Mouse (Mus musculus): ENCODE data around the gene Ly6g6e. TPM values are rescaled to one million over a fixed set of nuclear protein-coding genes. Genes with fewer than 3 reads are reported as not detected.

Ly6g6e gene
- total and polyA plus RNA-seq, 3 experiments, result 0.23 TPM; not detected in 2

DNA sequence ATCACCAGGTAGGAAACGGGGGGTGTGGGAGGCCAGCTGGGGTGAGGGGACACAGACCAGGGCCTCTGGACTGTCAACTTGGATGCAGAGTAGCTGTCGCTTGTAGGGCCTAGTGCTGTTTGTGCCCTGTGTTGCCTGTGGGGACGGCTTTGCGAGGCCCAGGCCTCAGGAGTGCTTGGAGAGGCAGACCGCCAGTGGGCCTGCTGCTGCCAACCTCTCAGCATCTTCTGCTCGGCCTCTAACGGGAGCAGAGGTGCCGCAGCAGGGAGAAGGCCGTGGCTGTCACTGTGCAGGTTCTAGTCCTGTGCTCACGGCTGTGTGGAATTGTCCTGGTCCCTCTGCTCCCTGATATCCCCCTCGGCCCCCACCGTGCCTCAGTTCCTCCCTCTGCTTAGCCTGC, 19.9 kb downstream of the Ly6g6e start:
- H3K4me1 ChIP-seq (ENCODE audit: control insufficient read depth in 1 of 2, insufficient read depth in 2 of 2, low read length in 2 of 2), result no peaks in the 10 kb centered on the region
- TF ChIP-seq ELF1 (IDR thresholded peaks at IDR 0.05; ENCODE audit: low read depth, low read length), result no peak
- TF ChIP-seq ZC3H11A (IDR thresholded peaks at IDR 0.05; ENCODE audit: low read depth, low read length), result no peak
- TF ChIP-seq TCF12 (IDR thresholded peaks at IDR 0.05; ENCODE audit: low read depth, low read length), result no peak
- no peak for TF ChIP-seq ZNF384 (IDR thresholded peaks at IDR 0.05; ENCODE audit: low read depth, low read length)
- TF ChIP-seq BHLHE40 (IDR thresholded peaks at IDR 0.05; ENCODE audit: borderline replicate concordance, low read depth, low read length), result no peak
- no peak for TF ChIP-seq USF1 (IDR thresholded peaks at IDR 0.05; ENCODE audit: low read depth, low read length)
- TF ChIP-seq MAZ (IDR thresholded peaks at IDR 0.05; ENCODE audit: low read depth, low read length), result no peak
- no peak for TF ChIP-seq SMC3 (IDR thresholded peaks at IDR 0.05; ENCODE audit: low read depth, low read length)
- no peak for TF ChIP-seq TAL1 (IDR thresholded peaks at IDR 0.05; ENCODE audit: low read length)
- no peak for TF ChIP-seq NELFE (IDR thresholded peaks at IDR 0.05; ENCODE audit: low read depth, low read length)
- TF ChIP-seq SIN3A (IDR thresholded peaks at IDR 0.05; ENCODE audit: low read length), result no peak
- no peak for TF ChIP-seq GABPA (IDR thresholded peaks at IDR 0.05; ENCODE audit: low read depth, low read length)
- TF ChIP-seq TBP (IDR thresholded peaks at IDR 0.05; ENCODE audit: low read depth, low read length), result no peak
- TF ChIP-seq UBTF (IDR thresholded peaks at IDR 0.05; ENCODE audit: borderline replicate concordance, insufficient read depth, low read depth, low read length), result no peak
- TF ChIP-seq KAT2A (conservative IDR thresholded peaks at IDR 0.05; ENCODE audit: low read depth, low read length), result no peak
- H3K27ac ChIP-seq (ENCODE audit: control insufficient read depth, low read depth, low read length), result no peak overlapping the region
- no peak overlapping the region for H3K4me3 ChIP-seq (ENCODE audit: control insufficient read depth in 1 of 2, insufficient read depth in 1 of 2, low read depth in 2 of 2, low read length in 2 of 2)
- no peak overlapping the region for H3K9ac ChIP-seq (ENCODE audit: control insufficient read depth, low read depth, low read length, poor library complexity, severe bottlenecking)
- no peaks in the 10 kb centered on the region for H3K27me3 ChIP-seq (ENCODE audit: control insufficient read depth in 1 of 2, insufficient read depth in 2 of 2, low read length in 2 of 2)
- H3K9me3 ChIP-seq (replicated peaks; ENCODE audit: insufficient read depth, low read length), result no peaks in the 10 kb centered on the region
- peaks cover 2% of the 10 kb centered on the region; the same call in 1 of the 2 replicates for H3K79me2 ChIP-seq (ENCODE audit: control insufficient read depth, insufficient read depth, low read length, poor library complexity)
- DNase-seq (ENCODE audit: low read depth, low spot score), result no peak
- no peaks in the 10 kb centered on the region; a peak in 2 of 4 replicates for H3K36me3 ChIP-seq (ENCODE audit: control insufficient read depth in 1 of 2, insufficient read depth in 2 of 2, low read length in 2 of 2)

DNA sequence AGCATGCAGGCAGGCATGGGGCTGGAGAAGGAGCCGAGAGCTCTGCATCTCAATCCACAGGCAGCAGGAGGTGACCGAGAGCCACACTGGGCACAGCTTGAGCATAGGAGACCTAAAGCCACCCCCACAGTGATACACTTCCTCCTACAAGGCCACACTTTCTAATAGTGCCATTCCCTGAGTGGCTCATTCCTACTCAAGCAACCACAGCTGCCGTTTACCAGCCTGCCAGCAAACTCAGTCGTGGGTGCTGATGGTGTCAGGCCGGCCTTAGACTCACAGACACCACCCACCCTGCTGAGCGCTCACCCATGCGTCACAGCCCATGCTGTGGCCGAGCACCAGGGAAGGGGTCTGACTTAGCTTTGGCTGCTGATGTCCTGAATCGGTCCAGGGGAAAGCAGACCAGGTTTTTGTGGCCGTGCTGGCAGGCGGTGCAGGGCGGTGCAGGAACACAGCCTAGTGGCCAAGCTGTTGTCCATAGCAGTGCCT, 20.5 kb downstream of the Ly6g6e start:
- Histone ChIP-seq H3K36me3 (ENCODE audit: control insufficient read depth in 1 of 2, insufficient read depth in 2 of 2, low read length in 2 of 2) (no peaks in the 10 kb centered on the region; a peak in 2 of 4 replicates), H3K27me3 (ENCODE audit: control insufficient read depth in 1 of 2, insufficient read depth in 2 of 2, low read length in 2 of 2) (no peaks in the 10 kb centered on the region), H3K9ac (ENCODE audit: control insufficient read depth, low read depth, low read length, poor library complexity, severe bottlenecking) (no peak overlapping the region), H3K9me3 (replicated peaks; ENCODE audit: insufficient read depth, low read length) (no peaks in the 10 kb centered on the region), H3K4me1 (ENCODE audit: control insufficient read depth in 1 of 2, insufficient read depth in 2 of 2, low read length in 2 of 2) (peaks cover 0 to 4% of the 10 kb centered on the region in 2 experiments; a peak in 1 of 4 replicates), H3K4me3 (ENCODE audit: control insufficient read depth in 1 of 2, insufficient read depth in 1 of 2, low read depth in 2 of 2, low read length in 2 of 2) (no peak overlapping the region), H3K27ac (ENCODE audit: control insufficient read depth, low read depth, low read length) (no peak overlapping the region), H3K79me2 (ENCODE audit: control insufficient read depth, insufficient read depth, low read length, poor library complexity) (no peaks in the 10 kb centered on the region)
- TF ChIP-seq CHD1 (IDR thresholded peaks at IDR 0.05; ENCODE audit: low read depth, low read length), result no peak
- TF ChIP-seq GATA1 (IDR thresholded peaks at IDR 0.05; ENCODE audit: low read depth, low read length), result no peak
- TF ChIP-seq POLR2AphosphoS2 (IDR thresholded peaks at IDR 0.05; ENCODE audit: low read length), result no peak
- no peak for TF ChIP-seq TCF12 (IDR thresholded peaks at IDR 0.05; ENCODE audit: low read depth, low read length)
- TF ChIP-seq EP300 (IDR thresholded peaks at IDR 0.05; ENCODE audit: low read depth in 1 of 2, low read length in 2 of 2), result no peak
- TF ChIP-seq BHLHE40 (IDR thresholded peaks at IDR 0.05; ENCODE audit: borderline replicate concordance, low read depth, low read length), result no peak
- no peak for TF ChIP-seq TBP (IDR thresholded peaks at IDR 0.05; ENCODE audit: low read depth, low read length)
- no peak for TF ChIP-seq USF1 (IDR thresholded peaks at IDR 0.05; ENCODE audit: low read depth, low read length)
- no peak for TF ChIP-seq POLR2A (IDR thresholded peaks at IDR 0.05; ENCODE audit: control insufficient read depth in 1 of 2, insufficient read depth in 1 of 2, low read depth in 1 of 2, low read length in 2 of 2, poor library complexity in 1 of 2)
- TF ChIP-seq ZC3H11A (IDR thresholded peaks at IDR 0.05; ENCODE audit: low read depth, low read length), result no peak
- no peak for TF ChIP-seq UBTF (IDR thresholded peaks at IDR 0.05; ENCODE audit: borderline replicate concordance, insufficient read depth, low read depth, low read length)
- no peak for TF ChIP-seq MXI1 (IDR thresholded peaks at IDR 0.05; ENCODE audit: low read depth, low read length)
- TF ChIP-seq NELFE (IDR thresholded peaks at IDR 0.05; ENCODE audit: low read depth, low read length), result no peak
- TF ChIP-seq MAFK (IDR thresholded peaks at IDR 0.05; ENCODE audit: borderline replicate concordance, low read depth, low read length), result no peak
- no peak for TF ChIP-seq E2F4 (IDR thresholded peaks at IDR 0.05; ENCODE audit: borderline replicate concordance, low read depth, low read length)
- TF ChIP-seq USF2 (IDR thresholded peaks at IDR 0.05; ENCODE audit: borderline replicate concordance in 1 of 2, insufficient read depth in 1 of 2, low read depth in 1 of 2, low read length in 2 of 2), result no peak
- TF ChIP-seq CTCF (IDR thresholded peaks at IDR 0.05 in 2 of 3, conservative IDR thresholded peaks at IDR 0.05 in 1 of 3; ENCODE audit: control insufficient read depth in 1 of 3, insufficient read depth in 1 of 3, low read depth in 2 of 3, low read length in 3 of 3, poor library complexity in 1 of 3, severe bottlenecking in 1 of 3), result no peak
- no peak for TF ChIP-seq MEF2A (IDR thresholded peaks at IDR 0.05; ENCODE audit: extremely low read depth, insufficient replicate concordance, low read depth, low read length, poor library complexity, severe bottlenecking)
- TF ChIP-seq ZMIZ1 (IDR thresholded peaks at IDR 0.05; ENCODE audit: low read depth, low read length), result no peak
- DNase-seq (ENCODE audit: low read depth, low spot score), result no peak
